Mouse (Mus musculus): ENCODE data around the gene Pacsin3. TPM values are rescaled to one million over a fixed set of nuclear protein-coding genes. Genes with fewer than 3 reads are reported as not detected.
A peak's percentile ranks its signal among the peaks of the same experiment; 100 is the strongest.

The Pacsin3 gene
- polyA plus RNA-seq, 1 experiment from 2014 or later, result 80.6 TPM

GRCm38 (mm10) chr2:91243416-91243815, 12.3 kb upstream of the Pacsin3 start:
- TF ChIP-seq CTCF (IDR thresholded peaks at IDR 0.05), result no peak
- CTCF ChIA-PET, result interaction anchor here (1.1 kb wide), 1 partner anchor 128 kb away, joined by 5 read pairs; no protein-coding TSS in a partner anchor
- in situ Hi-C loops (cut with MboI; ENCODE audit: low pct_unique_long_range_greater_than_20kb), result no loop called here
- H3K27me3 ChIP-seq, result no peaks in the 10 kb centered on the region
- ATAC-seq, result no peak
- no peak for DNase-seq (ENCODE audit: low read depth, low spot score)
- POLR2A ChIA-PET, result no interaction called here

DNA sequence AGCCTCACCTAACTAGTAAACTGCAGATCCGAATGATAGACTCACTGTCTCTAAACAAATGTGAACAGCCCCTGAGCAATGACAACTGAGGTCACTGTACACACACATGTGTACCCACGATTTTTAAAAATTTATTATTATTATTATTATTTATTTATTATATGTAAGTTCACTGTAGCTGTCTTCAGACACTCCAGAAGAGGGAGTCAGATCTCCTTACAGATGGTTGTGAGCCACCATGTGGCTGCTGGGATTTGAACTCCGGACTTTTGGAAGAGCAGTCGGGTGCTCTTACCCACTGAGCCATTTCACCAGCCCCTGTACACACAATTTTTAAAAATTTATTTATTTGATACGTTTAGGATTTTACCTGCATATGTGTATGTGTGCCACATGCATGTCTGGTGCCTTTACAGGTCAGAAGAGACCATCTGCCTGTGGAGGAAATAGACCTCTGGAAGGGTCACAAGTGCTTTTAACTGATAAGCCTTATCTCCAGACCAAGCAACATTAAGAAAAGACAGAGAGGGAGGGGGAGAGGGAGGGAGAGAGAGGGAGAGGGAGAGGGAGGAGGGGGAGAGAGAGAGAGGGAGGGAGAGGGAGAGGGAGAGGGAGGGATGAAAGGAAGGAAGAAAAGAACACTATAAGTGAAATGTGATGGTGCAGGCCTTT, 11.1 kb upstream of the Pacsin3 start:
- ATAC-seq (no peak), DNase-seq (ENCODE audit: low read depth, low spot score) (no peak)
- ChIA-PET CTCF (no interaction called here), POLR2A (no interaction called here)
- no peaks in the 10 kb centered on the region for H3K27me3 ChIP-seq
- in situ Hi-C loops (cut with MboI; ENCODE audit: low pct_unique_long_range_greater_than_20kb), result no loop called here
- TF ChIP-seq CTCF (IDR thresholded peaks at IDR 0.05), result no peak

GRCm38 (mm10) chr2:91248366-91248765, 7.4 kb upstream of the Pacsin3 start:
- ATAC-seq (no peak), DNase-seq (ENCODE audit: low read depth, low spot score) (no peak)
- no peaks in the 10 kb centered on the region for H3K27me3 ChIP-seq
- in situ Hi-C loops (cut with MboI; ENCODE audit: low pct_unique_long_range_greater_than_20kb), result no loop called here
- no peak for TF ChIP-seq CTCF (IDR thresholded peaks at IDR 0.05)
- ChIA-PET POLR2A (no interaction called here), CTCF (interaction anchor here (1.2 to 1.7 kb wide), 3 partner anchors 11 to 133 kb away, joined by 3 to 10 read pairs (median 5); partner anchors contain the start of gene Ddb2)

DNA sequence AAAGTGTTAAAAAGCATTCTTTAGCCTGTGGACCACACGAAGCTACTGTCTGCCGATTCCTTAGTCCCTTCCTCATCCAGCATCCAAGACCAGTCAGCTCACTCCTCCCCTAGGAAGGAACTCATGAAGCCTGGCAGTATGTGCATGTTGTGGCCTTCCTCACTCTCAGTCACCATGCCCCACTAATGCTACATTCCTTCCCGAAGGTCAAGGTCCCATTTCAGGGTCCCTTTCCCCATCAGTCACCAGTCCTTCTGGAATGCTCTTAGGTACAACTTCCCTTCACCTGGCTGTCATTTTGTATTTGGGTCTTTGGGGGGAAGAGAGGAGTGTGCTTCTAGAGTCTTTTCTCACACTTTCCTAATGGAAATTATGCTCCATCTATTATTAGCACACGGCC, 3.8 kb upstream of the Pacsin3 start:
- ChIA-PET POLR2A (no interaction called here), CTCF (interaction anchor here (2.0 kb wide), 1 partner anchor 137 kb away, joined by 4 read pairs; no protein-coding TSS in a partner anchor)
- DNase-seq (ENCODE audit: low read depth, low spot score) (no peak), ATAC-seq (no peak)
- TF ChIP-seq CTCF (IDR thresholded peaks at IDR 0.05), result no peak
- in situ Hi-C loops (cut with MboI; ENCODE audit: low pct_unique_long_range_greater_than_20kb), result no loop called here
- H3K27me3 ChIP-seq, result no peaks in the 10 kb centered on the region

GRCm38 (mm10) chr2:91252512-91252911, 3.2 kb upstream of the Pacsin3 start:
- DNase-seq (ENCODE audit: low read depth, low spot score), result no peak
- in situ Hi-C loops (cut with MboI; ENCODE audit: low pct_unique_long_range_greater_than_20kb), result no loop called here
- ChIA-PET POLR2A (no interaction called here), CTCF (interaction anchor here (0.9 to 2.0 kb wide), 2 partner anchors 16 to 137 kb away, joined by 3 to 4 read pairs; partner anchors contain the start of gene Ddb2)
- no peak for TF ChIP-seq CTCF (IDR thresholded peaks at IDR 0.05)
- ATAC-seq, result no peak
- H3K27me3 ChIP-seq, result no peaks in the 10 kb centered on the region

DNA sequence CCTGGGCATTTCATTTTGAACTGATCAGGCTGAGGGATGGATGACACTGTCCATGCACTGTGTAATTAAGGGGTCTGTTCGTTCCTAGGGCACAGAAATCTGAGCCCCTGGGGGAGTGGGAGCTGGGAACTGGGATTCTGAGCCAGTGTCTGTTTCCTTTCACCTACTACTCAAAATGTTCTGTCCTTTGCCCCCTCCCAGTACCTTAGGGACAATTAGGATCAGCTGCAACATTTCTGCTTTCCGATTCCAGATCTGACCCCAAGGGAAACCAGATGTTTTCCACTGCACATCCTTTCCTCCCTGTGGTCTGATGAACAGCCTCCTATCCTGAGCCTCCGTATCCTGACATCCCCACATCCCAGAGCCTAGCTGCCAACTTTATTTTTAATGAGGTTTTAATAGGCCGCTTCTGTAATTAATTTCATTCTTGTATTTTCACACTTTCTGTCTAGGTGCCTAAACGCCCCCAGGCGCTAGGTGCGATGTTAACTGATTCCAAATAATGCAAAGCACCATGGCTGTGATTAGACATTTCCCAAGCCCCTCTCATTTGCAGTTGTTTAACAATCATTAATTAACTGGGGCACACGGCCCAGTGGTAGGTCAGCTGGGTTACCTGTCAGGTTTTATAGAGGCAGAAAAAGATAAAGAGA, 901 bp upstream of the Pacsin3 start:
- POLR2A ChIA-PET, result no interaction called here
- H3K27me3 ChIP-seq, result no peaks in the 10 kb centered on the region
- CTCF ChIA-PET, result interaction anchor here (1.3 kb wide), 1 partner anchor 17 kb away, joined by 4 read pairs; no protein-coding TSS in a partner anchor
- in situ Hi-C loops (cut with MboI; ENCODE audit: low pct_unique_long_range_greater_than_20kb), result no loop called here
- DNase-seq (ENCODE audit: low read depth, low spot score), result no peak
- no peak for ATAC-seq
- no peak for TF ChIP-seq CTCF (IDR thresholded peaks at IDR 0.05)

- DNase-seq (ENCODE audit: low read depth, low spot score), result no peak
- H3K27me3 ChIP-seq, result no peaks in the 10 kb centered on the region
- in situ Hi-C loops (cut with MboI; ENCODE audit: low pct_unique_long_range_greater_than_20kb), result no loop called here
- no peak for TF ChIP-seq CTCF (IDR thresholded peaks at IDR 0.05)
- POLR2A ChIA-PET, result interaction anchor here (0.7 to 1.5 kb wide), 3 partner anchors 12 to 95 kb away, joined by 3 to 7 read pairs (median 3); no protein-coding TSS in a partner anchor
- peak; percentile 66 for ATAC-seq
- CTCF ChIA-PET, result no interaction called here
These were observed 737 bp downstream of the Pacsin3 start for GRCm38 (mm10) chr2:91256256-91257125.

DNA sequence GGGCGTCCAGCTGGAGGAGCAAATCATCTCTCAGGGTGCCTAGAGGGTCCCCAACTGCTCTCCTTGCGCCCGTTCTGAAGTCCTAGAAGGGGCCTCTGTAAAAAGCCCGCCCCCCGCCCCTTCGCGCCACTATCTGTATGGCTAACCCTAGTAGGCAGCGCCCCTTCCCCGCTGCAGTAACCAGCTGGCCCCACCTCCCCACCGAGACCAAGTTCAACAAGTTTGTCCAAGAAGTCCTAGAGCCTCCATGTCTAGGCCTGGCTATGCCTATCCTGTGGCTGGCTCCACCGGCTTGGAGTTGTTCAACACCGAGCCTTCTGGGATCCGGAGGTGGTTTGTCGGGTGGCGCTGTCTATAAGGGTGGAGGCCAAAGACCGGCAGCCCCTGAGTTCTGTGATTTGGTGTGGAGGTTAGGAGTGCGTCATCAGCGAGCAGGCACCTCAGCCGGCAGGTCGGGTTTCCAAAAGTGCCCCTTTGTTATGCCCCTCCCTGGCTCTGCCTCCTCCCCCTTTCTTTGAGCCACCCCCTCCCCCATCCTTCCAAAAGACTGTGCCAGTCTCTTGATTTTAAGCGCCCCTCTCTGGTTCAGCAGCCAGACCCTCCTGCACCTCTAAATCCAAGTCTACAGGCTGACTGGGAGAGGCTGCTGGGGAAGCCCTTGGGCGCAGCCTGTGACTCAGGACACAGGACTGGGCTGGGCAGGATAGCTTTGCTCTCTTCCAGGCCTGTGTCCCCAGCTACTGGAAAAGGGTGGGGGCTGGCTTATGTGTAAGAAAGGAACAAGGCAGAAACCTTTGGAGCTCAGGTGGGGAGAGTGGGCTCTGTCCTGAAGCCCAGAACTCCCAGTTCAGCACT, 1.6 kb downstream of the Pacsin3 start:
- no peaks in the 10 kb centered on the region for H3K27me3 ChIP-seq
- ATAC-seq (peak; percentile 77), DNase-seq (ENCODE audit: low read depth, low spot score) (no peak)
- no peak for TF ChIP-seq CTCF (IDR thresholded peaks at IDR 0.05)
- POLR2A ChIA-PET, result interaction anchor here (0.6 to 1.5 kb wide), 5 partner anchors 11 to 96 kb away, joined by 3 to 7 read pairs (median 3); partner anchors contain the start of gene Ddb2
- CTCF ChIA-PET, result interaction anchor here (1.0 to 1.8 kb wide), 3 partner anchors 19 to 142 kb away, joined by 3 to 4 read pairs (median 3); partner anchors contain the start of gene Ddb2
- in situ Hi-C loops (cut with MboI; ENCODE audit: low pct_unique_long_range_greater_than_20kb), result no loop called here

DNA sequence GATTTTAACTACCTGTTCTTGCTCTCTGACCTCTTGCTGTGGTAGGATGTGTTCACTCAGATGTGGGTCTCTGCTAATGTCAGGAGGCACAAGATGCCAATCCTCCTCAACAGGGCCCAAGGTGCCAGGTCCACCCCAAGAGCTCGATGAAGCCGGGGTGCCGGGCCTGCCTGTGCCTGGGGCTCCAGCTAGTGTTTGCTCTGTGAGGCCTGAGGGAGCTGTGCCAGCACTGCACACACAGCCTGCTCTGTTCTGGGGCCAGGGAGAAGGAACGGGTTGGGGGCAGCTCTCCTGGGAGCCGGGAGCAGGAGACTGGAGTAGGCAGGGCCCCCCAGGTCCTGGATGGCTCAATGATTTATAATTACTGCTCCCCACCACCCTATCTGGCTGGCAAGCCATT, 2.3 kb downstream of the Pacsin3 start:
- no peaks in the 10 kb centered on the region for H3K27me3 ChIP-seq
- ATAC-seq (no peak), DNase-seq (ENCODE audit: low read depth, low spot score) (no peak)
- POLR2A ChIA-PET, result interaction anchor here (0.5 to 1.5 kb wide), 5 partner anchors 11 to 200 kb away, joined by 3 to 7 read pairs (median 4); partner anchors contain the start of gene Ddb2
- in situ Hi-C loops (cut with MboI; ENCODE audit: low pct_unique_long_range_greater_than_20kb), result no loop called here
- TF ChIP-seq CTCF (IDR thresholded peaks at IDR 0.05), result no peak
- CTCF ChIA-PET, result interaction anchor here (1.0 to 1.8 kb wide), 3 partner anchors 20 to 143 kb away, joined by 3 to 4 read pairs (median 3); partner anchors contain the start of gene Ddb2
